Mouse (Mus musculus) kidney, adult 2 months (tissue): ENCODE measurements around the gene Fev.

Experiments used
- CTCF ChIP-seq: fragments of 200-500 bp; conservative IDR thresholded peaks from 2 replicates; pipeline ENCODE4 v1.5.1; 2011; ENCODE audit warnings: low read depth, mild to moderate bottlenecking, control low read depth, low read length, moderate library complexity, mixed read lengths; ENCODE audit not compliant: insufficient read depth, insufficient read length
- POLR2A ChIP-seq: fragments of 200-500 bp; IDR thresholded peaks from one replicate; pipeline ENCODE4 v1.6.1; 2011; ENCODE audit warnings: low read depth, low read length, control low read depth

DNA sequence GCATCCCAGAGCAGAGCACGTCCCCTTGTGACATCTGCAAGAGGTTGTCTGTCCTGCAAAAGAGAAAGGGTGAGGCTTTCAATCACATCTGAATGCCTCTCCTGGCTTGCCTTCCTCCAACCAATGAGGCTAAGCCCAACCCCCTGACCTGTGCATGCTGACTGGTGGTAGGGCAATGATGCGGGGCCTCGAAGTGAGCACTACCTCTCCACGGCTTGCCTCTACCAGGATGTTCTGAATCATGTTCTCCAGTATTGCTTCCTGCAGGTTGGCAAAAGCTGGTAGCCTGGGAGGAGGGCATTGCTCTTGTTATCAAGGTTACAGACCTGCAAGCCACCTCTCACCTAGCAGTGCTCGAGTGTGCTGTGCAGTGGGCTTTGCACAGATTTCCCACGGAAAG lies 17.0 kb upstream of the Fev start:
- TF ChIP-seq CTCF: no peak
- no peak for TF ChIP-seq POLR2A
